Mouse (Mus musculus) embryonic fibroblast, embryonic 13.5 days (primary cell): ENCODE results near the gene Plekhf1. TPM values are rescaled to one million over a fixed set of nuclear protein-coding genes. Genes with fewer than 3 reads are reported as not detected.

ENCODE experiments used
- H3K27ac ChIP-seq: 2 replicates; pipeline ENCODE4 v1.5.1; 2012; ENCODE audit warnings: low read length, control low read depth, inconsistent platforms; ENCODE audit not compliant: insufficient read depth
- H3K4me1 ChIP-seq: 2 replicates; pipeline ENCODE4 v1.6.1; 2011; ENCODE audit warnings: low read length; ENCODE audit not compliant: control insufficient read depth, insufficient read depth
- H3K4me3 ChIP-seq: 2 replicates; pipeline ENCODE4 v1.5.1; 2011; ENCODE audit warnings: mild to moderate bottlenecking, control low read depth, low read length; ENCODE audit not compliant: insufficient read depth
- CTCF ChIP-seq: IDR thresholded peaks from 2 replicates; pipeline ENCODE4 v1.5.1; 2011; ENCODE audit warnings: mild to moderate bottlenecking, control low read depth, low read length, moderate library complexity, borderline replicate concordance; ENCODE audit not compliant: insufficient read depth
- POLR2A ChIP-seq: IDR thresholded peaks from 2 replicates; pipeline ENCODE4 v1.6.1; 2011; ENCODE audit warnings: low read depth, mild to moderate bottlenecking, control low read depth, low read length, moderate library complexity
- polyA plus RNA-seq: library from polyadenylated mRNA; stranded (reverse); fragments of >200 nt; gene quantifications from 2 replicates; pipeline ENCODE4 v1.2.4, GENCODE M21; 2011; ENCODE audit warnings: low read depth; ENCODE audit not compliant: missing spikeins, insufficient read length

Plekhf1 gene
- 9.6 and 11.9 TPM in 2 replicates for polyA plus RNA-seq

DNA sequence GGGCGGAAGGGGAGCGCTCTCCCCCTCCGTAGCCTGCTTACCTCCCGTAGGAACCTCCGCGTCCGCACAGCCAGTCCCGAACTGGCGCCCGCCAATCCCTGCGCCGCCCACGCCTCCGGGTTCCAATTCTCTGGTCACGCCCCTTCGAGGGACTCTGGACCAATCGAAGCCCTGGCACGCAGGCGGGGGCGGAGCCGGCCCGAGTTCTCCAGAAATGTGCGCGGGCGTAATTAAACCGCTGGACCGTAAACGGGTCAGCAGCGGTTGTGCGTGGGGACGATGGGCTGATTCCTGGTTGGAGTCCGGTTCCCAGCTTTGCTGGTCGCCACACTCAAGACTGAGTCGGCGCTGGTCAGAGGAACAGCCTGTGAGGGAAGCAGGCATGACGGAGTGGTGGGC is at the start of gene Plekhf1:
Gene Plekhf1 (minus strand): TSS at position 117 of the 399 bp plus-strand sequence.
- TF ChIP-seq CTCF: no peak
- peak; percentile 93 for TF ChIP-seq POLR2A
- Histone ChIP-seq H3K4me1 (peaks cover 11% of the 10 kb centered on the region), H3K27ac (peak within 1 kb of the TSS; percentile 87), H3K4me3 (peak within 1 kb of the TSS; percentile 78)

DNA sequence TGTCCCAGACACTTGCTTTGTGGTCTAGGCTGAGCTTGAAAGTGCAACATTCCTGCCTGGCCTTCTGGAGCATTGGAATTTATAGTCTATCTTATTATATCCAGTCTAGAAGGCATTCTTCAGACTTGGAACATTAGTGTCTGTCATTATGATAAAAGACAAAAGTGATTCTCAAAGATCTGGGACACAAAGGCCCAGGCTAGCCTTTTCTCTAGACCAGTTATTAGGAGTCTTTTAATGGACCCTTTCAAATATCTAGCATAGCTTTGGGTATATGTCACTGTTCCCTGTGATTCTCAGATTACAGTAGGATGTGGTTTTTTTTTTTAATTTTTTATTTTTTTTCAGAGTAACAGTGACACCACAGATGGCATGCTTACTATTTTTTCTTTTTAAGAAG is 44.7 kb upstream of the Plekhf1 start:
- Histone ChIP-seq H3K4me1 (peaks cover 4% of the 10 kb centered on the region), H3K4me3 (no peak overlapping the region), H3K27ac (peak overlapping the region; percentile 56; the same call in 1 of the 2 replicates)
- no peak for TF ChIP-seq POLR2A
- TF ChIP-seq CTCF: no peak

DNA sequence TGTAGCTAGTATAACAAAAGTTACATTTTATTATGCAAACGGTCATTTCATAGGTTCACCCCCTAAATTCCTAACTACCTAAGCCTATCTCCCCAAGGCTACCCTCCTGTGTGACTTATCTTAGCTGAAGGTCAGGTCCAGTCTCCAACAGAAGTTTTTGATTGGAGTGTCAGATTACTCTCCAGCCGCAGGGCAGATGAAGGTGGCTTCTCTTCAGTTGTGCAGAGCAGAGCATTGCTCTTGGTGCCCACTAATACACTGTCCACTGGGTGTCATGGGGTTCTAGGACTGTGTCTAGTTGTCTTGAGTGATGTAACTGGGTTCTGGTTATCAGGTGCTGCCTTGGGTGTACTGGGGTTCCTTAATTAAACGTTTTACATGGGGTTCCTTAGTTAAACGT is 44.0 kb upstream of the Plekhf1 start:
- peak overlapping the region; percentile 75 for H3K4me3 ChIP-seq
- H3K4me1 ChIP-seq: peaks cover 4% of the 10 kb centered on the region
- TF ChIP-seq POLR2A: no peak
- no peak for TF ChIP-seq CTCF
- peak overlapping the region; percentile 55; the same call in 1 of the 2 replicates for H3K27ac ChIP-seq

DNA sequence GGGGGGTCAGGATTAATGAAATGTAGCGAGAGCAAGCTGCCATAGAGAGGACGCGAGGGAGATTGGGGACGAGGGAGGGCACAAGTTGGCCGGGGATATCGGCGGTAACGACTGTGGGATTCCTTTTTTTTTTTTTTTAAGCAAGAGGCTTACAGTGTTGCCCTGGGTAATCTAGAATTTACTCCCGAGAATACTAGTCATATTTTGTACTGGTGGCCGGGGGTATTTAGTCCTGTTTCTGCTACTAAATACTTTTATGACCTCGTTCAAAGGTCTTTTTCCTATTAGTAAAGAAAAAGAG is 43.6 kb upstream of the Plekhf1 start:
- Histone ChIP-seq H3K4me1 (peaks cover 4% of the 10 kb centered on the region), H3K4me3 (peak overlapping the region; percentile 75), H3K27ac (peak overlapping the region; percentile 75)
- TF ChIP-seq POLR2A (no peak), CTCF (no peak)

DNA sequence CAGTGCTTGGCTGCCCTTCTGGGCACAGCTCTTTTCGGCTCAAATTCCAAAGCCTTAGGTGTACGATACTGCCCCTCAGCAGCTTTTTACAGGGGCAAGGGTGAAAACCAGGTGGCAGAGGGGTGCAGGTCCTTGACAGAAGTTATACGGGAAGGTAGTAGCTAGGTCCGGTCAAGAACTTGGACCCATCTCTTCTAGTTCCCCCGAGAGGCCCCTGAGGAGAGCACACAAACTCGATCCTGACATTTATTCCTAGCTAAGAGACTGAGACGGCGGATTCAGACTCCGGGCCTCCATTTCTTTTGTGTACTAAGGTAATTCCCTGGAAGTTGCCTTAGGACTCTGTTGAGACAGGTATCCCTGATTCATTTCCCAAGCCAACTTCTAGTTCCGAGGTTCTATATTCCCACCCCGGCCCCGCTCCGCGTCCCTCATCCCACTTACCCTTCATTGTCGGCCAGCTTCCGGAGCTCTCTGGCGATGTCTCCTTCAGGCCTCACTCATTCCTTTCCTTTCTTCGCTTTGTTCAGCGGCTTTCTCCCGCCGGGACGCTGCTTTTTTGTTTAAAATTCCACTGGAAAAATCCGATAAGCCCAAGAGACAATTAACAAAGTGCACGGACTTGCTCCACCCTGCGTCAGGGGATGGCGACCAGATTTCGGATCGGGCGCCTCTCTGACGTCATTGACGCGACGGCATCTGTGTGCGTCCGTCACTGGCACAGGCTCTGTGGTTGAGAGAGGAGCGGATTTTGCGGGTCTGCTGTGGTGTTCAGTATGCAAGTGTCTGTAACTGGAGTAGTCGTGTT is 43.1 kb upstream of the Plekhf1 start, which contains the start of gene Pop4:
Gene Pop4 (minus strand): TSS at position 721 of the 808 bp plus-strand sequence.
- Histone ChIP-seq H3K4me1 (peaks cover 4% of the 10 kb centered on the region), H3K27ac (peak within 1 kb of the TSS; percentile 75), H3K4me3 (peak within 1 kb of the TSS; percentile 75)
- peak; percentile 92 for TF ChIP-seq POLR2A
- TF ChIP-seq CTCF: no peak

DNA sequence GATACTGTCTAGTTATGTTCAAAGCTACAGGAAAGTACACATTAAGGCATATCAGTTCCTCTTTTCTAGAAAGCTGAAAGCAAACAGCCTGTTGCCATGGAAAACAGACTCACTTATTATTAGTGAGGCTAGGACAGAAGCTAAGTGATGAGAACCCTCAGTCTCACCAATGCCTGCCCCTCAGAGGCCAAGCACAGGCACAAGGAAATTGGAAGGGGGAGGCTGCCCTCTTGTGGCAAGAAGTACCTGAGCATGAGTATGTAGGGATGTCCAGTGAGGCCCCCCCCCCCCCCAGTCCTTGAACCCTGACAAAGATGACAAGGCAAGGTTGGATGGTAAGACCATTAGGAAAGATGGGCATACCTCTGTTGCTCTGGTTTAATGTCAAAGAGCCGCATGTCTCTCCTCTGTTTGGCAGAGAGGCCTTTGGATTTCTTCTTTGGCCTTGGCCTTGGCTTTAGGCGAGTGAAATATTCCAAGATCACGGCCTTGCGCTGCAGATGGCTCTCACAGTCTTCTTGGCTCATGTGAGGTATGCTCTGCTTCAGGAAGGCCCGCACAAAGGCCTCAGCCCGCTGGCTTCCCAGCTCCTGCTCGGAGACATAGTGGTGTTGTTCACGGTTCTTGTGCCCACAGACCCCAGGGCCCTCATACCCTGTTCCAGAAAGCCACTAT is 39.3 kb upstream of the Plekhf1 start:
- TF ChIP-seq CTCF (peak; percentile 80; the same call in 1 of the 2 replicates), POLR2A (no peak)
- peaks cover 4% of the 10 kb centered on the region for H3K4me1 ChIP-seq
- no peak overlapping the region for H3K4me3 ChIP-seq
- H3K27ac ChIP-seq: no peak overlapping the region

DNA sequence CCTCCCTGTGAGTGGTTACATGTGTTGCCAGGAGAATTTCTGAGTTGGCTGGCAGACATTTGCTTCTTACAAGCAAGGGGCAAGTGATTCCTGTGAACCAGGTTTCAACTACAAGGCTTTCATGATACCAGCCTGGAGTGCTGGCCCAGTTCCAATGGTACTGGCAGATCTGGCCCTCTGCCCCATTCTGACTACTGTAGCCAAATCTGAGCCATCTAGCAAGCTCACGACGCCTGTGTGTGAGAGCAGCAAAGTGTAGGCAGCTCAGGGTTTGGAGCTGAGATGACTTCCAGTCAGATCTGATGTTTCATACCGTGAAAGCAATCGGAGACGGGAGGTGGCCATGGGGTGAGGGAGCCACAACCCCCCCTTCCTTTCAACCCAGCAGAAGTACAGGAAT is 34.6 kb upstream of the Plekhf1 start:
- Histone ChIP-seq H3K27ac (no peak overlapping the region), H3K4me3 (no peak overlapping the region)
- TF ChIP-seq POLR2A (no peak), CTCF (no peak)

DNA sequence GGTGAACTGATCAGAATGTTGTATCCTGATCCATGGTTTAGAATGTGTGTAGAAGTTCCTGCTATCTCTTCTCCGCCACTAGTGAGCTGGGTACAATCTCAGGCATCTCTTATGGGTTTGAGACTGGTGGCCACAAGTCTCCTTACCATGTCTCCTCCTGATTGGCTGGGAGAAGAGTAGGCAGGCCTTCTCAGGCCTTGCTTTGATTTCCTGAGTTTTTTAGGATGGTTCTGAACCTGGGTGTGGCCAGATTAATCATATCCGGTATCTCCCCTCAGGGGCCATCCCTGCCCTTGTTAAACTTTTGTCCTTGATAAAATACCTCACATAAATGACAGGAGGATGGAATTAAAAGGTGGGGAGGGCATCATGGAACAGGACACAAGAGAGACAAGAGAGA is 31.8 kb upstream of the Plekhf1 start:
- Histone ChIP-seq H3K4me1 (no peaks in the 10 kb centered on the region), H3K27ac (no peak overlapping the region), H3K4me3 (no peak overlapping the region)
- TF ChIP-seq CTCF (no peak), POLR2A (no peak)

More for the DNA sequence above, 34.6 kb upstream of the Plekhf1 start:
- no peaks in the 10 kb centered on the region for H3K4me1 ChIP-seq

DNA sequence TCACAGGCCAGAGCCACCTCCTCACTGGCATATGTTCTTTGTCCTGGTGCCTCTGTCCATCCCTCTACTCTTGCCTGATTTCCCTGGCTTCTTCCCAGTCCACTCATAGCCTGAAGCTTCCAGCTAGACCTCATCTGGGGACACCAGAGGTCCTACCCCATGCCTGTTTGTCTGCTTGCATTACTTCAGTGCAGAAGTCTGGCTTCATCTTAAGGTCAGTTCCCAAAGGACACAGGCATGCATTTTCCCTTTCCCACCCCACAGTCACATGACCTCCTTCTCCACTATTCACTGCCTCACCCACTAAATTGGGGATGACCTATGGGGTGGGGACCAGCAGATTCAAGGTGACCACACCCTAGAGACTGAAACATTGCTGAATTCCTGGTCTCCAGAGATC is 25.6 kb upstream of the Plekhf1 start:
- TF ChIP-seq CTCF (no peak), POLR2A (no peak)
- Histone ChIP-seq H3K4me3 (no peak overlapping the region), H3K27ac (no peak overlapping the region), H3K4me1 (no peaks in the 10 kb centered on the region)
